Mouse (Mus musculus) T-helper 2 cell (primary cell): ENCODE results near the gene Lims1.

ENCODE experiments used
- in situ Hi-C: fragments of 300-600 bp; cut with MboI, MseI; formaldehyde crosslinking; loops from one replicate; pipeline ENCODE4 v1.15.1; 2025; ENCODE audit warnings: high pct_unique_total_duplicates

Lims1 gene

DNA sequence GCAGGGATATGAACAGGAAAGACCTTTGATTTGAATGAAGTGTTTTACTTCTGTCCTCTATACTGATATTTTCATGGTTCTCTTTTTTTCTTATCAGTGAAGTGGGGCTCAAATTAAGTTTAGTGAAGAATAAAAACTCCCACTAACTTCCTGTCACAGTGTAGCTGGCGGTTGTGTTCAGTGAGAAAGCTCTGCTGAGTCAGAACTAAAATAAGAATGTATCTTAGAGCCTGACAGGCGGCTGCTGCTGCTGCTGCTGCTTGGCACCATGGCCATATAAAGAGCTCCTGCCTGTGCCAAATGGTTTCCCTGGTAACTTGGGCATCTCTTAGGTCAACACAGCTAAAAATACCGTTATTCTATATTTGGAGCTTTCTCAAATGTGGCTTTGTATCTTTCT is 60.0 kb downstream of the Lims1 start:
- in situ Hi-C loops, result no loop called here

DNA sequence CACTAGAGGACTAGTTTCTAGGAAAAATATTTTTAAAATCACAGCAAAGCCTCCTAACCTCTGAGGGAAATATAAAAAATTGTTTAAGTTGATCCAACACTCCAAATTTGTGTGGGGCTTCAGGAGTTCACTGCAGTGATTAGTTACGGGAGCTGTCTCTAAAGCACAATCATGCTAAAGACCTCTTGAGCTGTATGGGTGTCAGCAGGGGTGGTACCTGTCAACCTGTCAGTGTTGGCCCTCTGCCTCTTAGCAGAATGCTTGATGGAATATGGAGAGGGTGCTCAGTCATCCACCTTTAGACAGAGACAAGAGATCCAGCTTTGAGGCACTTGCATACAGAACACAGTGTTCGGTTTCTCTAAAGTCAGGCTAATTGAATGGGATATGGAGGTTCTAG is 60.5 kb downstream of the Lims1 start:
- in situ Hi-C loops, result no loop called here

DNA sequence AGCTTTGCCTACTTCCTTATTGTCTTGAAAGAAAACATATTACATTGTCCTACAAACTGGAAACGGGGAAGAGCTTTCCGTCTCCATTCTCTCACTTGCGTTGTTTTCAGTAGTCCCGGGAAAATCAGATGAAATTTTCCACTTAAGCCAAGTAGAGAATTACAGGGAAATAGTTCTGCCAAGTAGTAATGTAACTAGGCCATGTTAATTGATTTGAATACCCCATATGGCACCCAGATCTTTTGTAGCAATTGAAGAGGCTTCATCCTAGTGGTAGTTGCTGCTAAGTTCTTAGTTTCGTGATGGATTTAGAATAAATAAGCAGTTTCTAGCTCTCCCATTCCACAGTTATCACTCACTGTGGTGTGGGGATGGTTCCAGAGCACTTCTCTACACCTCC is 62.4 kb downstream of the Lims1 start:
- in situ Hi-C loops, result no loop called here

DNA sequence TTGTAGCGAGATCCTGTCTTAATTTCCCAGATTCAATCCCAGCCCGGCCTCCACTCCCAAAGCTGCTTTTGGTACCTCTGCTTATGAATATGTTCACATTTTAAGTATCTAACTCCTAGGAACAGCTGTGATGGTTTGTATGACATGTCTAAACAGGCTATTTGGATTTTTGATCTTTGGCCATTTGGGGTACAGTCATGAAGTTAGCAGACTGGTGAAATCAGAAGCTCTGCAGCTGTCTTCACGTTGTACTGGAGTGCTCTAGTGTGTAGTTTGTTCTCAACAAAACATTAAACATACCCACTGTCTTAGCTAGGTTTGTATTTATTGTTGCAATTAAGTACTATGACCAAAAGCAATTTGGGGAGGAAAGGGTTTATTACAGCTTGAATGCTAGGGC is 63.7 kb downstream of the Lims1 start:
- in situ Hi-C loops, result no loop called here

DNA sequence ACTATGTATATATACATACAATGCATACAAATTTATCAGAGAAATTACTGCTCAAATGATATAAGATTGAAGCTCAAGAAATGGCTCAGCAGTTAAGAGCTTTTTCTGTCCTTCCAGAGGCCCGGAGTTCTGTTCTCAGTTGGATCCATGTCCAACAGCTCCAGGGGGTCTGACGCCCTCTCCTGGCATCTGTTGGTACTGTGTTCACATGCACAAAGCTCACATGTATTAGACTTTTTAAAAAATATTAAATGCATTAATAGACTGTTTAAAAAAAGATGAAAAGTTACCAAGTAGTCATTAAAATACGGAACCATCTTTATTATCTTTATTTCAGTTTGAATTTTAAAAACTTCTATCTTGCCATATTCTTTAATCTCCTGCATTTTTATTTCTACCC is 65.4 kb downstream of the Lims1 start:
- in situ Hi-C loops, result no loop called here

DNA sequence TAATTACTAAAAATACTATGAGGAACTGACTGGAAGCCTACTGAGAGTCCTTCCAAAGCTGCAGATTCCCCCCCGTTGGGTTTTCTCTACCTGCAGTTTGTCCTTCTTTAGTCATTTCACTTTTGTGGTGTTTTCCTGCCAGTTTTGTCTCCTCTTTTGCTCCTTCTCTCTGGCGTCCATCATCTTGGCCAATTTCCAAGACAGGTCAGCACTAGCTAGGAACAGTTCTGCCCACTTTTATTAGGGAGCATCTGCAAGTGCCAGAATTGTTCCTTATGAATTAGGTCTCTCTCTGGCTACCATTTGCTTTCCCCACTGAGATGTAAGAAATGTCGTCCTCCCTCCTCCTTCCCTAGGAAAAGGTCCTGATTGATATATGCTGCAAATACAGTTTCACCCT is 65.9 kb downstream of the Lims1 start:
- in situ Hi-C loops, result no loop called here

DNA sequence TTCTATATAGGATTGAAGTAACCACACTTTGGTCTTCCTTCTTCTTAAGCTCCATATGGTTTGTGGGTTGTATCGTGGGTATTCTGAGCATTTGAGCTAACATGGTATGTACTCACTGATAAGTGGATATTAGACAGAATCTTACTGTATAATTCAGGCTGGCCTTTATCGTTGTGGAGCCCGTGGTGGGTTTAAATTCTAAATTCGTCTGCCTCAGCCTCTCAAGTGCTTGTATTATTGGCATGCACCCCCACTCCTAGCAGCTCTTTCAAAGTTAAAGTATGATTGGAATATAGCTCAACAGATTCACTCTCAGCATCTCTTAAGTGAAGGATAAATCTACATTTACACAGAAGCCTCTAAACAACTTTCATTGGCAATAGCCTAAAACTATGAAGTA is 69.2 kb downstream of the Lims1 start:
- in situ Hi-C loops, result no loop called here

DNA sequence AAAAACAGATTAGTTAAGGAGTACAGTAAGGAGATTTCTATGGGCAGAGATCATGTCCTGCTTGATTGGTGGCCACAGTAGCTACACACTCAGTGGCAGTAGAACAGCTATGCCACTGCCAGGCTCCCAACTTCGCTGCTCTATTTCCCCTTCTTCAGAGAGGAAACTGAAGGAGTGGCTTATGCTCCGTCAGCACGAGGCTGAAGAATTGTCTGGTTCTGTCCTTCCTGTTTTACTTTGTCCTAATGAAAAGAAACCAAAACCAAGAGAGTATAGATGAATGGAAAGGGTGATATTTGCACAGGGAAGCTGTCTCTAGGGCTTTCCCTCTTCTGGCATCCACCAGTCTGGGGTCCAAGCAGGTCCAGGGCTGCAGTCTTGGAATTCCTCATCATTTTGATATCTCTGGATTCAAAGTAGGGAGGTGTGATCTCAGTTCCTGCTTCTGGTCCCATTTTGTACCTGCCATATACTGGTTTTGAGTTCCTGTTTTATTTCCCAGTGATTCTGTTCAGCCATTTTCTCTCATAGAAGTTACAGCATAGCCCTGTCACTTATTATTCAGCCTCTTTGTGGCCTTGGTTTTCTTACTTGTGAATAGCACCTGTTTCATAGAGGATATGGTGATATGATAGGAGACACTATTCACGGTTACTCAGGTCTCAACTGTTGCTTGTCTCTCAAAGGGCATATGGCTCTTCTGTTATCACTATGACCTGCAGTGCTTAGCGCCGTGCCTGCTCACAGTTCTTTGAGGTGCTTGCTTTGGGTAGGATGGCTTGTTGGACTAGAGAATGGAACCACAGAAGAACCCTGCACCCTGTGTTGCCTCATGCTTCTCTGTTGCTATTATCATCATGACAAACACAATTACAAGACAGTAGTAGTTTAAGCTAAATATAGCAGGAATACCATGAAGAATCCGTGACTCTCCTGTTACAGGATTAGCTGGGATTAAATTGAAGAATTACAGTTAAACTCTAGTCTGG is 70.1 kb downstream of the Lims1 start:
- in situ Hi-C loops, result no loop called here

DNA sequence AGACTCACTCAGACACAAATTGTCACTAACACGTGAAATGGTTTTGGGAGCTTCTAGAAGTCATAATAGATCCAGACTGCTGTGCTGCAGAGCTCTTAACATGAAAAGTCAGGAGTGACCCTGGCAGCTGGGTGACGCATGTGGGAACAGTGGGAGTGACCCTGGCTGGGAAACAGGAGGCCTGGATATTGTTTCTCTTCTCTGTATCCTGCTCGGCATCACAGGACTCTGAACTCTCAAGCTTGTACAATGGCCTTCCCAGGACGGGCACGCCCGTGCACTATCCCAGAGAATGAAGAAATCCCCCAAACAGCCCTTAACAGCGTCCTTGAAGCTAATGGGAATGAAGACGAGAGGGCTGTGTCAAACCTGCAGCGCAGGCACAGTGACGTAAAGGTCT is 70.9 kb downstream of the Lims1 start:
- in situ Hi-C loops, result no loop called here

DNA sequence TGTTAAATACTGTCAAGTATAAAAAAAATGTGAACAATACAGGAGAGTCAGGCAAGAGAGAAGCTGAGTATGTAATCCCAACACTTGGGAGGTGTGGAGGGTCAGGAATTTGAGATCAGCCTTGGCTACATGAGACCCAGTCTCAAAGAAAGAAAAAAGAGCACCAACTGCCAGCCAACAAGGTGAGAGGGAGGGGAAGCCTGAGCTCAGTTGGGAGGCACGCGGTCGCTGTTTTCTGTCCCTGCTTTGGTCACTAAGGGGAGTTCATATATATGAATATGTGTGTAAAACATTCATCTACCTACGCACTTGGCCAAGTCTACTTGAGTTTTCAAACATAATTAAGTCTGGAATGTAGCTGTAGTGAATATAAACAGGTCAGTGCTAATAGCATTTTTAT is 72.0 kb downstream of the Lims1 start:
- in situ Hi-C loops, result no loop called here

DNA sequence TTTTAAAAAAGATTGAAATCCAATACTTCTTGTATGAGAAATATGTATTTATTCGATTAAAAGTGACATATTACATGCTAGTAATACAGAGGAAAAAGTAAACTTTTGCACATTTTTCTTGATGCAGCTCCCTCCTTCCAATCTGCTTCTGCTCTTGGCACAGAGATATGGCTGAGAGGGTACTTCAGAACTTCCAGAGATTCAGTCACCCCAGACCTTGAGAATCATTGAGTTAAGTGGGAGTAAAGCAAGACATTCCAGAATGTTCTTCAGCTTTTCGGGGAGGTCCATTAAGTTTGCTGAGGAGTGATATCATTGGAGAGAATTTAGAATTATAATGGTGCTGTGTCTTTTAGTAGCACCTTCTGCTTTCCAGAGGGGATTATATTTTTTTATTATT is 72.5 kb downstream of the Lims1 start:
- in situ Hi-C loops, result no loop called here

DNA sequence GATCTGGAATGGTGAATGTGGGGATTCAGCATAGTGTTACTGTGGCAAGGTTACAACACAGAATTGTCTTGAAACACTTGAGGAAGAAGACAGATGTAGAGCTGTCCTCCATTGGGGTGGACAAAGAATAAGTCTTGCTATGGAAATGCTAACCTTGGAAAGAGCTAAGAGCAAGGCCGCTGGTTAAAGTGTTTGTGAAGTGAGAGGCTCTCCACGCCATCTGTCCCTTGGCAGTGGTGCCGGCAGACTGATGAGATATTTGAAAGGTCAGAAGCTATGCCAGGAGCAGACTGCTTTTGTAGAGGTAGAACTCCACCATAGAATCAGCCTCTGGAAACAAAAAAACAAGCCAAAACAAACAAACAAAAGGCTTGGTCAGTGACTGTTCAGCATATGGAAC is 73.3 kb downstream of the Lims1 start:
- in situ Hi-C loops, result no loop called here

DNA sequence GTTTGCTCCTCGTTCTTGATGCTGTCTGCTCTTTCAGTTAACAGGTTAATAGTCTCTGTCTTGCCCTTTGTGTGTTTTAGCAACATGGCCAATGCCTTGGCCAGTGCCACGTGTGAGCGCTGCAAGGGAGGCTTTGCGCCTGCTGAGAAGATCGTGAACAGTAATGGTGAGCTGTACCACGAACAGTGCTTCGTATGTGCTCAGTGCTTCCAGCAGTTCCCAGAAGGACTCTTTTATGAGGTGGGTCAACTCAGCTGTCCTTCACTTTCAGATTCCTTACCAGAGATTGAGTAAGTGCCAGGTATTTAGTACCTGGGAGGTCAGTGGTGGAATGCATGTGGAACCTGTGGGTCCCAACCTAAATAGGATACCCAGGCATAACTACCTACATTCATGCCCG is 75.7 kb downstream of the Lims1 start:
- in situ Hi-C loops, result no loop called here

DNA sequence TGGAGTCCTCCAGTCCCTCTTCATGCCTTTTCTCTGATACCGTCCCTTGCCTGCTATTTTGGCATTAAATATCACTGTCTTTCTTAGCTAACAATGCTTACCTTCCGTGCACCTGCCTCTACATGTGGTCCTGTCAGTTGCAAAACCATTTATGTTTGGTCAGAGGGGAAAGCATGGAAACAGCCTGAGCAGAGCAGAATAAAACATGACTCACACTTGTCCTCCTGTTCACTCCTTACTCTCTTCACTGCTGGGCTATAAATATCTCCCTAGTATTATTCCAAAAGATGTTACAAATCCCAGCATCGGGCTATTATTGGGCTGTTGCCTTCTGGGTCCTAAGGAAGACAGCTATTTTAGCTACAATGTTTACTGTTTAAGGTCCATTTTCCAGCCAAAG is 78.6 kb downstream of the Lims1 start:
- in situ Hi-C loops, result no loop called here

DNA sequence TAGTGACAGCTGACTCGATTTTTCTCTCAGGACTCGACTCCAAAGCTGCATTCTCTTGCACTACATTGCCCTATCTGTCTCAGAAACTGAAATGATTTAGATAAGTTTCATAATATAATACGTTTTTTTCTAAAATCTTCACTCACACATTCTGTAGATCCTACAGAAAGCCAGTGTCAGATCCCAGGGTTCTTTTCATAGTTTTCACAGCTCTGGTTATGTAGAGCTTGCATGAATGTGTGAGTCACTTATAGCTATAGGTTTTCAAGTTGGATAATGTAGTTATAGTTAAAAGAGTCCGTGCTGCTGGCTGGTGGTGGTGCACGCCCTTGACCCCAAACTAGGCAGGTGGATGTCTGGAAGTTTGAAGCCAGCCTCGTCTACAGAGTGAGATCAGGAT is 81.4 kb downstream of the Lims1 start:
- in situ Hi-C loops, result no loop called here

DNA sequence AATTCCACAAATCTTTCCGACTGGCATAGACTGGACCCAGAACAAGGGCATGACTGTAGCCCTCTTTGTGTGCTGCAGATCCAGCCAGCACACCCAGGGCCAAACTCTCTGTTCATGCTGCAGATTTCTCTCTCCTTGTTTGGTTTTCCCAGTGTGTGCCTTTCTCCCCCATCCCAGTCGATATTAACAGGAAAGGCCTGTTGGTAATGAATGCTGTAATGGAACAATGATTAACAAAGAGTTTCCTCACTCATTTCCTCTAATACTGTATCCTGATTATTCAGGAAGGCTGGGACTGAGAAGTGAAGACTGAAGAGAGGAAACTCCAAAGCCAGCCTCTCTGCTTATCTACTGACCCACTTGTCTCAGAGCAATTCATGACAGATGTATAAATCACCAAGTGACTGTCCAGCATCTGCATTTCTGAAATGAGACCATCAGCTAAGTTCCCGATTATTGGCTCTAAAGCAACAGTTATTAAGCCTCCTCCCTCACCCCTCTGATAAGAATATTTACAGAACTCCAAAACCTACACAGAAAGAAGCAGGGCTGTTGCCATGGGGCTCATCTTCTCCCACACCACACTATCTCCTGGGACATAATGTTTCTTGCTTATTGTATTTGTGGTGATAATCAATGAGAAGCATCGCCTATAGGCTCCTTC is 82.2 kb downstream of the Lims1 start:
- in situ Hi-C loops, result no loop called here

DNA sequence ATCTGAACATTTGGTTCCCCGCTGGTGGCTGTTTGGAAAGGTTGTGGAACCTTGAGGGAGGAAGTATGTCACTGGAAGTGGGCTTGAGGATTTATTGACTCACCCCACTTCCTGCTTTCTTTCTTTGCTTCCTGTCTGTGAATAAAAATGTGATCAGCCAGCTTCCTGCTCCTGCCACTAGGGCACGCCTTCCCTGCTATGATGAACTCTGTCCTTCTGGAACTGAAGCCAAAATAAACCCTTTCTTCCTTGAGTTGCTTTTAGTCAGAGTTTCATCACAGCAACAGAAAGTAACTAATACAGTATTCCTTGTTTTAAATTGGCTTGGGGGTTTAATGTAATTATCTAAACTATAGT is 82.7 kb downstream of the Lims1 start:
- in situ Hi-C loops, result no loop called here

DNA sequence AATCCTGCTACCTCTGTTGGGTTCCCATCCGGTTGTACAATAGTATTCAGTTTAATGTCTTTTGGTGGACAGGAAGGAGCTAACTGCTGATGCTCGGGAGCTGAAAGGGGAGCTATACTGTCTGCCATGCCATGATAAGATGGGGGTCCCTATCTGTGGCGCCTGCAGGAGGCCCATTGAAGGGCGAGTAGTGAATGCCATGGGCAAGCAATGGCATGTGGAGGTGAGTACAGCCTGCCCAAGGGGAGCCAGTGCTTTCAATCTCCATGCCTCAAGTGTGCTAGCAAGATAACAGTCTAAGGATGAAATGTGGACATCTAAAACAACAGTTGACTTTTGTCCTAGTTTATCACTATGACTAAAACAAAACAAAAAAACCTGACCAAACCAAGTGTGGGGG is 89.1 kb downstream of the Lims1 start:
- in situ Hi-C loops, result no loop called here

DNA sequence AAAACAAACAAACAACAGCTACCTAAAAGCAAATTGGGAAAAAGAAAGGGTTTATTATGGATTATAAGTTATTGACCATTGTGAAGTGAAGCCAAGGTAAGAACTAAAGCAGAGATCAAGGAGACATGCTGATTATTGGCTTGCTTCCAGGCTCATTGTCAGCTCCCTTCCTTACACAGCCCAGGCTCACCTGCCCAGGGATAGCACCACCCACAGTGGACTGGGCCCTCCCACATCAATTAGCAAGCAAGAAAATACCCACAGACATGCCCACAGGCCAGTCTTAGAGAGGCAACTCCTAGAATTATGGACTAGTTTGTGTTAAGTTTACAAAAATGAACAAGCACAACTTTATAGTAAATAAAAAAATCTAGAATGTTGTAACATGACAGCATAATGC is 89.6 kb downstream of the Lims1 start:
- in situ Hi-C loops, result no loop called here

DNA sequence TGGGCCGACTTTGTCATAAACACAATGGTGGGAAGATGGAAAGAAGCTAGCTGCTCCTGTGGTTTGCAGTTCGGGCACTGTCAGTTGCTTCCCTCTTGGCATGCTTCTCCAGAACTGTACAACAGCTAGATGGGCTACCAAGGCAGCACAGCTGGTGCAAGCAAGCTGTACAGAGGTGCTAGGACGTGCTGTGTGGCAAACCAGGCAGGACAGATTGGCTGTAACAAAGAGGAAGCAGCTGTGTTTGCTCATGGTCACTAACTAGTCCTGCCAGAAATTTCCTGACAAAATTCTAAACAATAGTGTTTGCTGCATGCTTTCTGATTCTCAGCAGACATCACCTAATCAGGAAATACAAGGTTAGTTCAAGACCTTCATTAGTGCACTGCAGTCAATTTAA is 93.4 kb downstream of the Lims1 start:
- in situ Hi-C loops, result no loop called here

DNA sequence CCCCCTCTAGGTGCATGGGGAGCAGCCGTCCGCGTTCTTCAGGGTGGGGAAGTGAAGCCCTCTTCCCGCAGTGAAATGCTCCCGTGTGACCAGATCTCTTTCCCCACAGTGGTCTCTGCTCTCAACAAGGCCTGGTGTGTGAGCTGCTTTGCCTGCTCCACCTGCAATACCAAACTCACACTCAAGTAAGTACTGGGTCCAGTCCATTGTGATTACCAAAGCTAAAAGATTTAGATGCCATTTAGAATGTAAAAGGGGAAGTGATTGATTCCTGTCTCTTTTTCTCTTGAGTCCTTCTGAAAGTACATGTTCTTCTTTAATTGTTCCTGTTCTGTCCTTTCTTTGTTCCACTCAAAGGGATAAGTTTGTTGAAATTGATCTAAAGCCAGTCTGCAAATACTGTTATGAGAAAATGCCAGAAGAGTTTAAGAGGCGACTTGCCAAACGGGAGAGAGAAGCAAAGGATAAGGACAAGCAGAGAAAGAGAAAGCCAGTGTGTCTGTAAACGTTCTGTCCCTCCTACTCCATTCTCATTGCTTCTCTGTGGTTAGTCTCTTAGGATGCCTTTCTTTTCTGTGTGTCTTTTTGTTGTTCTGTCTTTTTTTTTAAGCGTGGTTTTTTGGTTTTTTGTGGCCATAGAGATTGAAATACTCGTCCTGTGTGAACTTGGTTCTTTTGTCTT is 95.2 kb downstream of the Lims1 start:
- in situ Hi-C loops, result no loop called here

DNA sequence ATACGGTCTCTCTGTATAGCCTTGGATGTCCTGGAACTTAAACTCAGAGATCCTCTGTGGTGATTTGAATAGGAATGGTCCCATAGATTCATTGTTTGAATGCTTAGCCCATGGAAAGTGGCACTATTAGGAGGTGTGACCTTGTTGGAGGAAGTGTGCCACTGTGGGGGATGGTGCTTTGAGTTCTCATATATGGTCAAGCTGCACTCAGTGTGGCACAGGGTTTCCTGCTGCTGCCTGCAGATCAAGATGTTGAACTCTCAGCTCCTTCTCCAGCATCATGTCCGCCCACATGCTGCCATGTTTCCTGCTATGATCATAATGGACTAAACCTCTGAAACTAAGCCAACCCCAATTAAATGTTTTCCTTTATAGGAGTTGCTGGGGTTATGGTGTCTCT is 104.7 kb downstream of the Lims1 start:
- in situ Hi-C loops, result no loop called here

DNA sequence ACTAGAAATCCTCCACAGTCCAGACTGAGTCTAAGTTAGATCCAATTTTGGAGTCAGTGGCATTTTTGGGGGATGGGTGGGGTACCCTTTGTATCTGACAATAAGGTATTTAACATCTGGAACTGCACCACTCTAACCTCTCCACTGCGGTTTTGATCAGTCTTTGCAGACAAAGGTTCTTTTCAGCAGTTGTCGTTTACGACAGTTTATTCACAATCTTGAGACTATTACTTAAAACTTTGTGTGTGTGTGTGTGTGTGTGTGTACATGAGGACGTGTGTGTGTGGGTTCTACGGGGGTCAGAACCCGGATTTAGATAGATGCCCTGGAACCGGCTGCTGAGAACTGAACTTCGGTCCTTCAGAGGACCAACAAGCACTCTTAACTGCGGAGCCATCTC is 122.6 kb downstream of the Lims1 start:
- in situ Hi-C loops, result no loop called here
